Mouse (Mus musculus) G1E (cell line): ENCODE results near the gene Vash2.

Source experiments
- CTCF ChIP-seq: IDR thresholded peaks from 2 replicates; pipeline ENCODE4 v1.5.1; 2012; ENCODE audit warnings: low read depth, low read length, inconsistent platforms, mixed read lengths
- GATA1 ChIP-seq: IDR thresholded peaks from 2 replicates; pipeline ENCODE4 v1.6.1; 2012; ENCODE audit warnings: borderline replicate concordance, low read length, inconsistent platforms, mixed read lengths
- TAL1 ChIP-seq: conservative IDR thresholded peaks from 2 replicates; pipeline ENCODE4 v1.6.1; 2012; ENCODE audit warnings: low read depth, low read length, inconsistent platforms, mixed read lengths

DNA sequence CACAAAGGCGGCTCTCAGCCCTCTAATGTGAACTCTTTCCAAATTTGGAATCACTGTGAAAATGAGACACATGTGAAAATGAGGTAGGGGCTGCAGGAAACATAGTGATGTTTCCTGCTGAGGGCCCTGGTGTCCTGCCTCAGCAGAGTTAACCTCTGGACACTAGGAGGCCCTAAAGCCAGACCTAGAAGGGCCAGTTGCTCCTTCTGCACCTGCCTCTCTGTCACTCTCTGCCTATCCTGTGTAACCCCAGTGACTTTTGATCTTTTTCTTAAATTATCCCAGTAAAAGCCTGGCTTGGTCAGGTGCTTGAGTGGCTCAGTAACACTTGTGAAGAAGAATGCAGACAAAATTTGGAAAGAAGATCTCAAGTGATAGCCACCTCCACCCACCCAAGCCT, 4.3 kb downstream of the Vash2 start:
- TF ChIP-seq CTCF (no peak), TAL1 (no peak), GATA1 (no peak)
